Mouse (Mus musculus): ENCODE measurements around the gene Cbx4. TPM values are rescaled to one million over a fixed set of nuclear protein-coding genes. Genes with fewer than 3 reads are reported as not detected.
"Not testable (repeated sequence)": the region's sequence is repeated elsewhere in the genome, so short reads cannot be mapped to it uniquely, and the experiment has no call there.

Gene Cbx4
- polyA plus RNA-seq, 1 experiment: 9.3 TPM

- TF ChIP-seq CTCF (conservative IDR thresholded peaks at IDR 0.05; ENCODE audit: insufficient read depth, insufficient read length, low read depth, low read length): no peak
- no peak for TF ChIP-seq POLR2A (IDR thresholded peaks at IDR 0.05; ENCODE audit: low read depth, low read length)
- peak; percentile 83 for DNase-seq
- H3K4me3 ChIP-seq (ENCODE audit: insufficient read depth, low read depth, low read length): no peak overlapping the region
- no peaks in the 10 kb centered on the region for H3K27me3 ChIP-seq (replicated peaks; ENCODE audit: control insufficient read depth, insufficient read depth, low read length)
- peak overlapping the region; percentile 45; the same call in 1 of the 2 replicates for H3K27ac ChIP-seq (ENCODE audit: insufficient read depth, low read depth, low read length)
- WGBS: 69% methylated on average over 9 of the region's 9 CpGs
- H3K4me1 ChIP-seq (ENCODE audit: control insufficient read depth, insufficient read depth, low read length): peaks cover 10% of the 10 kb centered on the region
- no peaks in the 10 kb centered on the region for H3K36me3 ChIP-seq (ENCODE audit: control insufficient read depth, insufficient read depth, low read length)
Observed at GRCm38 (mm10) chr11:119109415-119110071, 23.5 kb upstream of the Cbx4 start.

- no peak for DNase-seq
- H3K36me3 ChIP-seq (ENCODE audit: control insufficient read depth, insufficient read depth, low read length): no peaks in the 10 kb centered on the region
- TF ChIP-seq POLR2A (IDR thresholded peaks at IDR 0.05; ENCODE audit: low read depth, low read length) (no peak), CTCF (conservative IDR thresholded peaks at IDR 0.05; ENCODE audit: insufficient read depth, insufficient read length, low read depth, low read length) (no peak)
- 77% methylated on average over 10 of the region's 10 CpGs for WGBS
- no peak overlapping the region for H3K4me3 ChIP-seq (ENCODE audit: insufficient read depth, low read depth, low read length)
- H3K27ac ChIP-seq (ENCODE audit: insufficient read depth, low read depth, low read length): no peak overlapping the region
- H3K4me1 ChIP-seq (ENCODE audit: control insufficient read depth, insufficient read depth, low read length): peaks cover 10% of the 10 kb centered on the region
- H3K27me3 ChIP-seq (replicated peaks; ENCODE audit: control insufficient read depth, insufficient read depth, low read length): no peaks in the 10 kb centered on the region
Observed at GRCm38 (mm10) chr11:119108573-119109263, 22.7 kb upstream of the Cbx4 start.

GRCm38 (mm10) chr11:119106289-119106688, 20.3 kb upstream of the Cbx4 start:
- Histone ChIP-seq H3K4me3 (ENCODE audit: insufficient read depth, low read depth, low read length) (no peak overlapping the region), H3K36me3 (ENCODE audit: control insufficient read depth, insufficient read depth, low read length) (no peaks in the 10 kb centered on the region), H3K27me3 (replicated peaks; ENCODE audit: control insufficient read depth, insufficient read depth, low read length) (no peaks in the 10 kb centered on the region), H3K27ac (ENCODE audit: insufficient read depth, low read depth, low read length) (peak overlapping the region; percentile 13; the same call in 1 of the 2 replicates), H3K4me1 (ENCODE audit: control insufficient read depth, insufficient read depth, low read length) (peaks cover 10% of the 10 kb centered on the region)
- TF ChIP-seq CTCF (conservative IDR thresholded peaks at IDR 0.05; ENCODE audit: insufficient read depth, insufficient read length, low read depth, low read length): 0 out of 2 replicates have a peak, but pooled peaks have one; percentile 3
- TF ChIP-seq POLR2A (IDR thresholded peaks at IDR 0.05; ENCODE audit: low read depth, low read length): no peak
- peak; percentile 81 for DNase-seq
- WGBS: 30% methylated on average over 6 of the region's 6 CpGs

- H3K27me3 ChIP-seq (replicated peaks; ENCODE audit: control insufficient read depth, insufficient read depth, low read length): no peaks in the 10 kb centered on the region
- peaks cover 10% of the 10 kb centered on the region for H3K4me1 ChIP-seq (ENCODE audit: control insufficient read depth, insufficient read depth, low read length)
- no peak for DNase-seq
- H3K4me3 ChIP-seq (ENCODE audit: insufficient read depth, low read depth, low read length): no peak overlapping the region
- 41% methylated on average over 8 of the region's 8 CpGs for WGBS
- H3K36me3 ChIP-seq (ENCODE audit: control insufficient read depth, insufficient read depth, low read length): no peaks in the 10 kb centered on the region
- TF ChIP-seq POLR2A (IDR thresholded peaks at IDR 0.05; ENCODE audit: low read depth, low read length): no peak
- no peak for TF ChIP-seq CTCF (conservative IDR thresholded peaks at IDR 0.05; ENCODE audit: insufficient read depth, insufficient read length, low read depth, low read length)
- H3K27ac ChIP-seq (ENCODE audit: insufficient read depth, low read depth, low read length): peak overlapping the region; percentile 13; the same call in 1 of the 2 replicates
Observed at GRCm38 (mm10) chr11:119105748-119106147, 19.7 kb upstream of the Cbx4 start.

- Histone ChIP-seq H3K4me1 (ENCODE audit: control insufficient read depth, insufficient read depth, low read length) (peaks cover 7% of the 10 kb centered on the region), H3K27me3 (replicated peaks; ENCODE audit: control insufficient read depth, insufficient read depth, low read length) (no peaks in the 10 kb centered on the region), H3K4me3 (ENCODE audit: insufficient read depth, low read depth, low read length) (no peak overlapping the region), H3K27ac (ENCODE audit: insufficient read depth, low read depth, low read length) (no peak overlapping the region), H3K36me3 (ENCODE audit: control insufficient read depth, insufficient read depth, low read length) (no peaks in the 10 kb centered on the region)
- no peak for TF ChIP-seq POLR2A (IDR thresholded peaks at IDR 0.05; ENCODE audit: low read depth, low read length)
- TF ChIP-seq CTCF (conservative IDR thresholded peaks at IDR 0.05; ENCODE audit: insufficient read depth, insufficient read length, low read depth, low read length): no peak
- WGBS: 59% methylated on average over 7 of the region's 7 CpGs
- DNase-seq: no peak
Observed at GRCm38 (mm10) chr11:119105071-119105609, 19.1 kb upstream of the Cbx4 start.

GRCm38 (mm10) chr11:119103991-119104390, 18.0 kb upstream of the Cbx4 start:
- Histone ChIP-seq H3K36me3 (ENCODE audit: control insufficient read depth, insufficient read depth, low read length) (no peaks in the 10 kb centered on the region), H3K4me3 (ENCODE audit: insufficient read depth, low read depth, low read length) (no peak overlapping the region), H3K27ac (ENCODE audit: insufficient read depth, low read depth, low read length) (no peak overlapping the region), H3K27me3 (replicated peaks; ENCODE audit: control insufficient read depth, insufficient read depth, low read length) (no peaks in the 10 kb centered on the region), H3K4me1 (ENCODE audit: control insufficient read depth, insufficient read depth, low read length) (peaks cover 4% of the 10 kb centered on the region; the same call in 1 of the 2 replicates)
- WGBS: 65% methylated on average over 3 of the region's 3 CpGs
- DNase-seq: peak; percentile 66
- TF ChIP-seq POLR2A (IDR thresholded peaks at IDR 0.05; ENCODE audit: low read depth, low read length) (no peak), CTCF (conservative IDR thresholded peaks at IDR 0.05; ENCODE audit: insufficient read depth, insufficient read length, low read depth, low read length) (no peak)

GRCm38 (mm10) chr11:119100355-119100754, 14.3 kb upstream of the Cbx4 start:
- H3K36me3 ChIP-seq (ENCODE audit: control insufficient read depth, insufficient read depth, low read length); H3K4me3 ChIP-seq (ENCODE audit: insufficient read depth, low read depth, low read length); H3K4me1 ChIP-seq (ENCODE audit: control insufficient read depth, insufficient read depth, low read length); H3K27ac ChIP-seq (ENCODE audit: insufficient read depth, low read depth, low read length); DNase-seq; H3K27me3 ChIP-seq (replicated peaks; ENCODE audit: control insufficient read depth, insufficient read depth, low read length): not testable (repeated sequence)
- WGBS: 76% methylated on average over 4 of the region's 4 CpGs
